Mouse (Mus musculus): ENCODE measurements around the gene Klhdc9.

DNA sequence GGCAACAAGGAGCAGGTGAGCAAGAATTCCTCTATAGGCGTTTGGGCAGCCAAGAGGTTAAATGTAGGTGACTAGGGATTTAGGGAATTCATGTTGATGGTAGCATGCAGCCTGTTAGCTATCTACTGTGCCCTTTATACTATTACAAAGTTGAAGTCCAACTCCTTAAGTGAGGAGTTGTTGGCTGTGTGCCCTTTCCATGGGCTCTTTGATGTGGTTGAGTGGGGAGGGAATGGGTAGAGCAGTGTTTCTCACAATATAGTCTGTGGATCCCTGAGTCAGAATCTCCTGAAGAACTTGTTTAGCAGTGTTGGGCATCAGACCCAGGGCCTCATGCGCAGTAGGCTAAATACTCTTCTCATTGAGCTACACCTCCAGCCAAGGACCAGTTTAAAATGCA, 3.8 kb downstream of the Klhdc9 start:
- TF ChIP-seq CTCF (conservative IDR thresholded peaks at IDR 0.05; ENCODE audit: low read length) (no peak), POU5F1 (IDR thresholded peaks at IDR 0.05; ENCODE audit: borderline replicate concordance, low read length) (no peak)

All from E14TG2a.4 (cell line).